Mouse (Mus musculus): Measurements from ENCODE around the gene Hist1h2bm.
A peak's percentile ranks its signal among the peaks of the same experiment; 100 is the strongest.

Hist1h2bm gene

GRCm38 (mm10) chr13:21721757-21722372 lies at the start of gene Hist1h2bm:
Hist1h2bm (plus strand) TSS chr13:21722044.
- DNase-seq = peak; percentile 80

GRCm38 (mm10) chr13:21677305-21677704 lies 44.5 kb upstream of the Hist1h2bm start, which contains the start of gene Olfr1360:
Olfr1360 (minus strand) TSS chr13:21677405.
- no peak for DNase-seq

GRCm38 (mm10) chr13:21697811-21698210 lies 24.0 kb upstream of the Hist1h2bm start, which contains the start of gene Olfr1359:
Olfr1359 (plus strand) TSS chr13:21698111.
- no peak for DNase-seq

GRCm38 (mm10) chr13:21706669-21707068 lies 15.2 kb upstream of the Hist1h2bm start:
- no peak for DNase-seq

- DNase-seq = peak; percentile 92
These were observed 11.7 kb upstream of the Hist1h2bm start for GRCm38 (mm10) chr13:21710031-21710711.

- peak; percentile 85 for DNase-seq
These were observed 10.9 kb upstream of the Hist1h2bm start for GRCm38 (mm10) chr13:21710821-21711525.

- no peak for DNase-seq
These were observed 10.1 kb upstream of the Hist1h2bm start for GRCm38 (mm10) chr13:21711698-21712097.

GRCm38 (mm10) chr13:21714725-21715124 lies 7.1 kb upstream of the Hist1h2bm start:
- peak; percentile 70 for DNase-seq

- peak; percentile 9 for DNase-seq
These were observed 6.5 kb upstream of the Hist1h2bm start for GRCm38 (mm10) chr13:21715131-21715863.

- DNase-seq = peak; percentile 88
These were observed 5.8 kb upstream of the Hist1h2bm start, which contains the start of the genes Hist1h2bl and Hist1h2ai for GRCm38 (mm10) chr13:21715864-21716539. Hist1h2bl (minus strand) TSS chr13:21716143. Hist1h2ai (plus strand) TSS chr13:21716422.

GRCm38 (mm10) chr13:21716540-21717391 lies 5.1 kb upstream of the Hist1h2bm start:
- peak; percentile 29 for DNase-seq

GRCm38 (mm10) chr13:21717397-21718357 lies 4.2 kb upstream of the Hist1h2bm start, which contains the start of gene Hist1h3h:
Hist1h3h (plus strand) TSS chr13:21717659.
- peak; percentile 90 for DNase-seq

- no peak for DNase-seq
These were observed 3.3 kb upstream of the Hist1h2bm start for GRCm38 (mm10) chr13:21718381-21719080.

GRCm38 (mm10) chr13:21721107-21721756 lies 612 bp upstream of the Hist1h2bm start:
- DNase-seq = peak; percentile 24

- no peak for DNase-seq
These were observed 605 bp downstream of the Hist1h2bm start for GRCm38 (mm10) chr13:21722373-21722925.

GRCm38 (mm10) chr13:21722993-21723836 lies 1.4 kb downstream of the Hist1h2bm start:
- peak; percentile 55 for DNase-seq

- no peak for DNase-seq
These were observed 6.2 kb downstream of the Hist1h2bm start for GRCm38 (mm10) chr13:21727948-21728572.

Data from thymus, postnatal 14 days (tissue).